Mouse (Mus musculus): ENCODE measurements around the gene C1ql4. TPM values are rescaled to one million over a fixed set of nuclear protein-coding genes. Genes with fewer than 3 reads are reported as not detected.
A peak's percentile ranks its signal among the peaks of the same experiment; 100 is the strongest.
"Not testable (repeated sequence)": the region's sequence is repeated elsewhere in the genome, so short reads cannot be mapped to it uniquely, and the experiment has no call there.

C1ql4 gene
- polyA plus RNA-seq, 1 experiment from 2014 or later: 0.41 TPM

GRCm38 (mm10) chr15:99045734-99046133, 41.9 kb downstream of the C1ql4 start:
- not testable (repeated sequence) for H3K4me3 ChIP-seq (ENCODE audit: control insufficient read depth in 1 of 2, insufficient read depth in 1 of 2, low read depth in 1 of 2, low read length in 2 of 2); H3K36me3 ChIP-seq (ENCODE audit: control insufficient read depth, insufficient read depth, low read length); ATAC-seq (ENCODE audit: insufficient number of reproducible peaks, insufficient read depth, low FRiP score, low read depth); H3K9me3 ChIP-seq (ENCODE audit: control insufficient read depth, low read length); H3K4me1 ChIP-seq (ENCODE audit: control insufficient read depth in 2 of 2, insufficient read depth in 2 of 2, low read length in 2 of 2); H3K27ac ChIP-seq (replicated peaks in 1 of 2; ENCODE audit: control insufficient read depth in 1 of 2, insufficient read depth in 1 of 2, low read depth in 2 of 2, low read length in 2 of 2); H3K4me2 ChIP-seq (ENCODE audit: low read length); H3K27me3 ChIP-seq (ENCODE audit: control insufficient read depth, insufficient read depth, low read length); H3K9ac ChIP-seq (ENCODE audit: low read length)
- WGBS: 84% methylated on average over 6 of the region's 6 CpGs

- Histone ChIP-seq H3K27me3 (ENCODE audit: control insufficient read depth, insufficient read depth, low read length) (no peaks in the 10 kb centered on the region), H3K4me2 (ENCODE audit: low read length) (no peak overlapping the region), H3K9me3 (ENCODE audit: control insufficient read depth, low read length) (no peaks in the 10 kb centered on the region), H3K27ac (replicated peaks in 1 of 2; ENCODE audit: control insufficient read depth in 1 of 2, insufficient read depth in 1 of 2, low read depth in 2 of 2, low read length in 2 of 2) (peak overlapping the region in 1 of 2 experiments; percentile 17; a peak in 1 of 4 replicates), H3K36me3 (ENCODE audit: control insufficient read depth, insufficient read depth, low read length) (no peaks in the 10 kb centered on the region), H3K9ac (ENCODE audit: low read length) (no peak overlapping the region), H3K4me1 (ENCODE audit: control insufficient read depth in 2 of 2, insufficient read depth in 2 of 2, low read length in 2 of 2) (peaks cover 0 to 9% of the 10 kb centered on the region in 2 experiments; a peak in 2 of 4 replicates), H3K4me3 (ENCODE audit: control insufficient read depth in 1 of 2, insufficient read depth in 1 of 2, low read depth in 1 of 2, low read length in 2 of 2) (no peak overlapping the region)
- ATAC-seq (ENCODE audit: insufficient number of reproducible peaks, insufficient read depth, low FRiP score, low read depth): no peak
- 40% methylated on average over 3 of the region's 3 CpGs for WGBS
These were observed 42.8 kb downstream of the C1ql4 start for GRCm38 (mm10) chr15:99044854-99045253.

GRCm38 (mm10) chr15:99042334-99042733, 45.3 kb downstream of the C1ql4 start:
- Histone ChIP-seq H3K4me2 (ENCODE audit: low read length) (no peak overlapping the region), H3K4me1 (ENCODE audit: control insufficient read depth in 2 of 2, insufficient read depth in 2 of 2, low read length in 2 of 2) (peaks cover 0 to 9% of the 10 kb centered on the region in 2 experiments; a peak in 2 of 4 replicates), H3K27ac (replicated peaks in 1 of 2; ENCODE audit: control insufficient read depth in 1 of 2, insufficient read depth in 1 of 2, low read depth in 2 of 2, low read length in 2 of 2) (no peak overlapping the region), H3K4me3 (ENCODE audit: control insufficient read depth in 1 of 2, insufficient read depth in 1 of 2, low read depth in 1 of 2, low read length in 2 of 2) (no peak overlapping the region), H3K9ac (ENCODE audit: low read length) (no peak overlapping the region), H3K27me3 (ENCODE audit: control insufficient read depth, insufficient read depth, low read length) (no peaks in the 10 kb centered on the region), H3K36me3 (ENCODE audit: control insufficient read depth, insufficient read depth, low read length) (peaks cover 14% of the 10 kb centered on the region), H3K9me3 (ENCODE audit: control insufficient read depth, low read length) (no peaks in the 10 kb centered on the region)
- ATAC-seq (ENCODE audit: insufficient number of reproducible peaks, insufficient read depth, low FRiP score, low read depth): no peak
- 78% methylated on average over 5 of the region's 5 CpGs for WGBS

- Histone ChIP-seq H3K4me2 (ENCODE audit: low read length) (no peak overlapping the region), H3K27me3 (ENCODE audit: control insufficient read depth, insufficient read depth, low read length) (no peaks in the 10 kb centered on the region), H3K4me1 (ENCODE audit: control insufficient read depth in 2 of 2, insufficient read depth in 2 of 2, low read length in 2 of 2) (peaks cover 7 to 15% of the 10 kb centered on the region in 2 experiments), H3K36me3 (ENCODE audit: control insufficient read depth, insufficient read depth, low read length) (peaks cover 21% of the 10 kb centered on the region), H3K9me3 (ENCODE audit: control insufficient read depth, low read length) (no peaks in the 10 kb centered on the region), H3K4me3 (ENCODE audit: control insufficient read depth in 1 of 2, insufficient read depth in 1 of 2, low read depth in 1 of 2, low read length in 2 of 2) (no peak overlapping the region), H3K27ac (replicated peaks in 1 of 2; ENCODE audit: control insufficient read depth in 1 of 2, insufficient read depth in 1 of 2, low read depth in 2 of 2, low read length in 2 of 2) (no peak overlapping the region), H3K9ac (ENCODE audit: low read length) (no peak overlapping the region)
- no peak for ATAC-seq (ENCODE audit: insufficient number of reproducible peaks, insufficient read depth, low FRiP score, low read depth)
- WGBS: 49% methylated on average over 21 of the region's 21 CpGs
These were observed 46.4 kb downstream of the C1ql4 start for GRCm38 (mm10) chr15:99040920-99041856.

DNA sequence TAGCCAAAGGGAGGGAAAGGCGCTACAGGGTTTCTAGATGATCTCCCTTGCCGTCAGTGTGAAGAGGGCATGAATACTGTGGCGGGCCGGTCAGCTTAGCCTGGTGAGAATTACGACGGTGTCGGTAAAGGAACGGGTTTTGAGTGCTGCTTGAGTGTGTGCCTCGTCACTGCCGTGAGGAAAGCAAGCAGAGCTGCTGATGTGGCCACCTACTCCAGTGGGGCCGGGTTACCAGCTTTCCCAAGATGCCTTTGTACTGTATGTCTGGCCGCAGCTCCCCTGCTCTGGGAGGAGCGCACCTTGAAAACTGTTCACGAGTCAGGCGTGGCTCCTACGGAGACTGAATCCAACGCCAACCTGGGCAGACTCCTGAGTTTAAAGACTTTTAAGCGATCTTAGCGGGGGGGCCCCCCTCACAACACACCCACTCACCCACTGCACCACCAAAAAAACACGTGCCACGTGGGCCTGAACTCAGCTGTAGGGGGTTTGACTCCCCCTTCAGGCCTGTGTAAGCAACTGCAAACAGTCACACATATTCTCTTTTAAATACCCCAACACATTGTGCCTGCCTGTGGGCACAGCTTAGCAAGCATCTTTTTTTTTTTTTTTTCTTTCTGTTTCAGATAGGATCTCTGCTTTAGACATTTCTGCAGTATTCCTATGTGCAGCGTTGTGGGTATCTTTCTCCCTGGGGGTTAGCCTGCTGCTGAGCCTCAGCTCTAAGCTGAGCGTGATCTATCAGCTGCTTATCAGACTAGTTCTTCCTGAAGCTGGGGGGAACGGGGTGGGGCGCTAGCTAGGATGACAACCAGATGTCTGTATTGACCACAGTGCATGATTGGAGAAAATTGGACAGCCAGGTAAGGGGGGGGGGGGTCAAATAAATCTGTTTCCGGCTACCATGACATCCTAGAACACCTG, 47.4 kb downstream of the C1ql4 start:
- no peak for ATAC-seq (ENCODE audit: insufficient number of reproducible peaks, insufficient read depth, low FRiP score, low read depth)
- no peak overlapping the region for H3K9ac ChIP-seq (ENCODE audit: low read length)
- WGBS: 46% methylated on average over 26 of the region's 26 CpGs
- H3K9me3 ChIP-seq (ENCODE audit: control insufficient read depth, low read length): no peaks in the 10 kb centered on the region
- peaks cover 30% of the 10 kb centered on the region for H3K36me3 ChIP-seq (ENCODE audit: control insufficient read depth, insufficient read depth, low read length)
- H3K4me1 ChIP-seq (ENCODE audit: control insufficient read depth in 2 of 2, insufficient read depth in 2 of 2, low read length in 2 of 2): peaks cover 16% of the 10 kb centered on the region in 2 experiments
- no peak overlapping the region for H3K27ac ChIP-seq (replicated peaks in 1 of 2; ENCODE audit: control insufficient read depth in 1 of 2, insufficient read depth in 1 of 2, low read depth in 2 of 2, low read length in 2 of 2)
- H3K4me3 ChIP-seq (ENCODE audit: control insufficient read depth in 1 of 2, insufficient read depth in 1 of 2, low read depth in 1 of 2, low read length in 2 of 2): no peak overlapping the region
- no peaks in the 10 kb centered on the region for H3K27me3 ChIP-seq (ENCODE audit: control insufficient read depth, insufficient read depth, low read length)
- no peak overlapping the region for H3K4me2 ChIP-seq (ENCODE audit: low read length)

DNA sequence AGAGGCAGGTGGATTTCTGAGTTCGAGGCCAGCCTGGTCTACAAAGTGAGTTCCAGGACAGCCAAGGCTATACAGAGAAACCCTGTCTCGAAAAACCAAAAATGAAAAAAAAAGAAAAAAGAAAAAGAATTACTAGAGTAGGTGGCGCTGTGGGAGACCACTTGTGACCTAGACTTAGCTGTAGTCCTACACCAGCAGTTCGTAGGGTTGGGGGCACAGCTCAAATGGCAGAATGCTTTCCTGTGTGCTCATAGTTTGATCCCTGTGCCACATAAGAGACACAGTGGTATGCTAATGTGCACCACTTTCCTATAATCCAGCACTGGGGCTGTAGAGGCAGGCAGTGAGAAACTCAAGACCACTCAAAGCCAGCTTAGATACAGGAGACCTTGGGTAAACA, 48.3 kb downstream of the C1ql4 start:
- Histone ChIP-seq H3K9me3 (ENCODE audit: control insufficient read depth, low read length) (no peaks in the 10 kb centered on the region), H3K27me3 (ENCODE audit: control insufficient read depth, insufficient read depth, low read length) (no peaks in the 10 kb centered on the region), H3K4me3 (ENCODE audit: control insufficient read depth in 1 of 2, insufficient read depth in 1 of 2, low read depth in 1 of 2, low read length in 2 of 2) (no peak overlapping the region), H3K9ac (ENCODE audit: low read length) (no peak overlapping the region), H3K4me1 (ENCODE audit: control insufficient read depth in 2 of 2, insufficient read depth in 2 of 2, low read length in 2 of 2) (peaks cover 12 to 17% of the 10 kb centered on the region in 2 experiments), H3K36me3 (ENCODE audit: control insufficient read depth, insufficient read depth, low read length) (peaks cover 39% of the 10 kb centered on the region), H3K27ac (replicated peaks in 1 of 2; ENCODE audit: control insufficient read depth in 1 of 2, insufficient read depth in 1 of 2, low read depth in 2 of 2, low read length in 2 of 2) (no peak overlapping the region), H3K4me2 (ENCODE audit: low read length) (no peak overlapping the region)
- no peak for ATAC-seq (ENCODE audit: insufficient number of reproducible peaks, insufficient read depth, low FRiP score, low read depth)
- 83% methylated on average over 4 of the region's 4 CpGs for WGBS

DNA sequence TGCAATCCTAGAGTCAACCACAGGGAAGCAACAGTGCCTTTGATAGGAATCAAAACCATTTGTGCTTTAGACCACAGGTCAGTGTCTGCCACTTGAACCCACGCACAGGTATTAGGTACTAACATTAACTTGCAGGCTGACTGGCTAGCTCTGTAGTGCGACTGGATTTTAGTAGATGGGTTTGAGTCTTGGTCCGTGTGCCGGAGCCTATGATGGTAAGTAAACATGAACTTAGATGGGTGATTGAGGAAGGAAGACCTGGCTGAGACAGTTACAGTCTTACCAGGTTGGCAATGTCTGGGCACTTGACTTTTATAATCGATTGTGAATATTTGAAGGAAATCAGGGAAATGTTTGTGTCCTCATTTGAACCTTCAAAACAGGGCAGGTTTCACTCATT, 48.8 kb downstream of the C1ql4 start:
- Histone ChIP-seq H3K4me3 (ENCODE audit: control insufficient read depth in 1 of 2, insufficient read depth in 1 of 2, low read depth in 1 of 2, low read length in 2 of 2) (no peak overlapping the region), H3K9ac (ENCODE audit: low read length) (no peak overlapping the region), H3K4me2 (ENCODE audit: low read length) (no peak overlapping the region), H3K36me3 (ENCODE audit: control insufficient read depth, insufficient read depth, low read length) (peaks cover 41% of the 10 kb centered on the region), H3K4me1 (ENCODE audit: control insufficient read depth in 2 of 2, insufficient read depth in 2 of 2, low read length in 2 of 2) (peaks cover 14 to 19% of the 10 kb centered on the region in 2 experiments), H3K27me3 (ENCODE audit: control insufficient read depth, insufficient read depth, low read length) (no peaks in the 10 kb centered on the region), H3K27ac (replicated peaks in 1 of 2; ENCODE audit: control insufficient read depth in 1 of 2, insufficient read depth in 1 of 2, low read depth in 2 of 2, low read length in 2 of 2) (no peak overlapping the region), H3K9me3 (ENCODE audit: control insufficient read depth, low read length) (no peaks in the 10 kb centered on the region)
- no peak for ATAC-seq (ENCODE audit: insufficient number of reproducible peaks, insufficient read depth, low FRiP score, low read depth)
- 81% methylated on average over 5 of the region's 5 CpGs for whole genome bisulfite sequencing

Data from heart, embryonic 14.5 days (tissue).